Mouse (Mus musculus) ES-E14 (cell line): ENCODE data around the gene Ephb1. TPM values are rescaled to one million over a fixed set of nuclear protein-coding genes. Genes with fewer than 3 reads are reported as not detected.

Experiments used
- DNase-seq: peaks from one replicate; pipeline ENCODE4 v3.0.0-alpha.2; 2013; ENCODE audit warnings: low read depth, low spot score
- H3K27ac ChIP-seq: 2 replicates; pipeline ENCODE4 v1.5.1; 2012; ENCODE audit warnings: low read depth, mild to moderate bottlenecking, low read length, moderate library complexity, mixed read lengths; ENCODE audit not compliant: poor library complexity, insufficient read depth, severe bottlenecking
- H3K36me3 ChIP-seq: 2 replicates; pipeline ENCODE4 v1.6.1; 2012; ENCODE audit warnings: mild to moderate bottlenecking, low read length, moderate library complexity, mixed read lengths; ENCODE audit not compliant: control insufficient read depth, poor library complexity, insufficient read depth, severe bottlenecking
- H3K4me1 ChIP-seq, 2 experiments: fragments of 150-350 bp in 1 of 2; sonication (generic) in 1 of 2; 2 replicates each; pipeline ENCODE4 v1.6.1; 2012; ENCODE audit warnings: low read length in 2 of 2, mild to moderate bottlenecking in 1 of 2, mixed read lengths in 1 of 2; ENCODE audit not compliant: control insufficient read depth in 2 of 2, insufficient read depth in 2 of 2, poor library complexity in 1 of 2
- H3K4me3 ChIP-seq, 2 experiments: fragments of 150-350 bp in 1 of 2; sonication (generic) in 1 of 2; 2 replicates each; pipeline ENCODE4 v1.5.1; 2012; ENCODE audit warnings: low read length in 2 of 2, low read depth in 1 of 2, mild to moderate bottlenecking in 1 of 2, mixed read lengths in 1 of 2; ENCODE audit not compliant: insufficient read depth in 1 of 2, poor library complexity in 1 of 2, severe bottlenecking in 1 of 2
- H3K9ac ChIP-seq: 2 replicates; pipeline ENCODE4 v1.6.1; 2012; ENCODE audit warnings: low read depth, mild to moderate bottlenecking, low read length, mixed read lengths; ENCODE audit not compliant: poor library complexity, insufficient read depth, severe bottlenecking
- H3K9me3 ChIP-seq: fragments of 150-350 bp; sonication (generic); 2 replicates; pipeline ENCODE4 v1.6.1; 2012; ENCODE audit warnings: low read depth, mild to moderate bottlenecking, low read length; ENCODE audit not compliant: control insufficient read depth, insufficient read depth
- CHD2 ChIP-seq: IDR thresholded peaks from 2 replicates; pipeline ENCODE4 v1.6.1; 2014; ENCODE audit warnings: mild to moderate bottlenecking, low read depth, low read length, inconsistent platforms
- HCFC1 ChIP-seq: IDR thresholded peaks from 2 replicates; pipeline ENCODE4 v1.6.1; 2012; ENCODE audit warnings: low read length, inconsistent platforms, borderline replicate concordance; ENCODE audit not compliant: insufficient read depth
- MAFK ChIP-seq: IDR thresholded peaks from 2 replicates; pipeline ENCODE4 v1.6.1; 2014; ENCODE audit warnings: mild to moderate bottlenecking, low read depth, low read length, inconsistent platforms; ENCODE audit not compliant: insufficient read depth
- ZC3H11A ChIP-seq: IDR thresholded peaks from 2 replicates; pipeline ENCODE4 v1.6.1; 2012; ENCODE audit warnings: low read depth, mild to moderate bottlenecking, inconsistent platforms, low read length, borderline replicate concordance
- ZNF384 ChIP-seq: IDR thresholded peaks from 2 replicates; pipeline ENCODE4 v1.6.1; 2012; ENCODE audit warnings: low read depth, low read length, inconsistent platforms
- in situ Hi-C, 2 experiments: fragments of 600-800 bp; cut with MboI; formaldehyde crosslinking; loops; one replicate each; pipeline ENCODE4 v1.15.1; 2025; ENCODE audit warnings: low sequenced_read_pairs in 2 of 2, inconsistent platforms in 1 of 2; ENCODE audit not compliant: unreplicated experiment in 2 of 2
- total RNA-seq: library from RNA; depleted of rRNA; stranded (reverse); fragments of 300-350 nt; gene quantifications from 2 replicates; pipeline ENCODE4 v1.2.3, GENCODE M21; 2012

The Ephb1 gene
- total RNA-seq, 1 experiment: 0.27 TPM

DNA sequence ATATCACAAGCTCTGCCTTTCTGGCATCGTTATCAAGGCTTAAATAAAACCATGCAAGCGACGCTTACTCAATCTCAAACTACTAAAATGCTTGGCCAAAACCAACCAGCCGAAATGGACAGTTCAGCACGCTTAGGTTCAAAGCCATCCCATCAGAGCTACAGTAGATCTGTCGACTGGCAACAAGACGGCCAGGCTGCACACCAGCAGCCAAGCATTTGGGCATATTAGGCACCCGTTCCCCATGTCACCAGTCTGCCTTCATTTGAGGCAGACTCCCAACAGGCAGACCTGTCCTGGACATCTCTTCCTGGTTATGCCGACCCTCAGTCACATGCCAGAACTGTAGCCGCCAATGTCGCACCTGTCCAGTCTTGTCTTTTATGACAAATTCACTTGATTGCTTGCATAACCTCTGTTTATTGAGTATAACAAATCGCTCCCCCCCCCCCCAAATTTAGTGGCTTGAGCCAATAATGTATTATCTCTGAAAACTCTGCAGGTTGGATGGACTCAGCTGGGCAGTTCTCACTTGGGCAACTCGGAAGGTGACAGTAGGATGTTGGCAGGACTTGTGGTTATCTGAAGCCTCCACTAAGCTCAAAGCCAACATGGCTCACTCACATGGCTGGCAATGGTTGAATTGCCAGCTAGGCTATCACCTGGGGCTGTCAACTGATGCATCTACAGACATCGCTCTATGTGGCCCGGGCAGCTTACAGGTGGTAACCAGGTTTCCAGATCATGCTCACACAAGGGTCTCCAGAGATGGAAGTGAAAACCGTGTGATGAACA, 24.0 kb downstream of the Ephb1 start:
- Histone ChIP-seq H3K9me3 (no peaks in the 10 kb centered on the region), H3K27ac (no peak overlapping the region), H3K4me3 (no peak overlapping the region), H3K4me1 (no peaks in the 10 kb centered on the region), H3K9ac (no peak overlapping the region), H3K36me3 (no peaks in the 10 kb centered on the region)
- DNase-seq: no peak
- in situ Hi-C loops: no loop called here
- TF ChIP-seq CHD2 (no peak), HCFC1 (no peak)

DNA sequence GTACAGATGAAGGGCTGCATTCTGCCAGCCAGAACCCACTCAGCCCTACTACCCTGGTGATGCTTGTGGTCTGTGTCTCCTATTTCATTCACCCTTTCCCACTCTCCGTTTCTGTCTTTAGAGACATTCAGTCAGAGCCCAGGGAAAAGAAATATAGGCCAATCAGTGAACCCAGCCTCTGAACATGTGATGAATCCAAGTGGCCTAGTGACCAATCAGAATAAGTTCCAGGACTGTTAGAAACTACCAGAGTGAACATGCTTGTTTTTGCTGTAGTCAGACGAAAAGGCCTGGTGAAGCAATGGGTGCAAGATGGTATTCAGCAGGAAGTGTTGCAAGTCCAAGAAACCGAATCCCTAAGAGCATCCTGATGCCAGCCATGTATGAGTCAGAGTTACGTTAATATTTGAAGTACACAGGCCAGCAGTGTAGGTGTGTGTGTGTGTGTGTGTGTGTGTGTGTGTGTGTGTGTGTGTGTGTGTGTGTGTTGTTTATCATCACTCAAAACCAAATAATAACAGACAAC, 26.8 kb downstream of the Ephb1 start:
- DNase-seq: no peak
- in situ Hi-C loops: no loop called here
- no peaks in the 10 kb centered on the region for H3K36me3 ChIP-seq
- H3K4me1 ChIP-seq: no peaks in the 10 kb centered on the region
- TF ChIP-seq ZC3H11A (no peak), ZNF384 (no peak), HCFC1 (no peak), MAFK (no peak), CHD2 (no peak)
- no peaks in the 10 kb centered on the region for H3K9me3 ChIP-seq
- no peak overlapping the region for H3K4me3 ChIP-seq
- no peak overlapping the region for H3K27ac ChIP-seq
- no peak overlapping the region for H3K9ac ChIP-seq

- no peaks in the 10 kb centered on the region for H3K36me3 ChIP-seq
- no peaks in the 10 kb centered on the region for H3K4me1 ChIP-seq
- in situ Hi-C loops: no loop called here
- no peak for DNase-seq
- H3K27ac ChIP-seq: no peak overlapping the region
- H3K9me3 ChIP-seq: no peaks in the 10 kb centered on the region
- TF ChIP-seq CHD2: no peak
- no peak for TF ChIP-seq HCFC1
- no peak for TF ChIP-seq MAFK
- TF ChIP-seq ZC3H11A: no peak
- no peak for TF ChIP-seq ZNF384
- no peak overlapping the region for H3K9ac ChIP-seq
- H3K4me3 ChIP-seq: no peak overlapping the region
These were observed 39.1 kb downstream of the Ephb1 start for GRCm38 (mm10) chr9:102315436-102315835.

DNA sequence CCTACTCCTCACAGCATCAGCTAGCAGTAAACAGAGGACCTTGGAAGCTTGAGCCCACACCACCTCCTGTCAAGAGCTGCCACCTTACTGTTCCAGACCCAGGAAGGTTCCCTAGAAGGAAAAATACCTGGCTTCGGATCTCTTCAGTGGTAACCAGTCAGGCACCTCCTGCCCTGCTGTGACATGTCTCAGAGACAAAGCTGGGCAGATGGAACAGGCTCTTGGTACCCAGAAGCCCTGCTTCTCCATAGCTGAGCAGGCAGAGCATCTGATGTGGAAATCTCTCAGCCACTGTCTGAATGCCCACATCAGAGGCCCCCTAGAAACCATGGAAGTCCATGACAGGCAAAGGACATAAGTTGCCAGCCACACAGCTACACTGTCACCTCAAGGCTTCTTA, 39.7 kb downstream of the Ephb1 start:
- in situ Hi-C loops: no loop called here
- no peaks in the 10 kb centered on the region for H3K4me1 ChIP-seq
- H3K9me3 ChIP-seq: no peaks in the 10 kb centered on the region
- H3K36me3 ChIP-seq: no peaks in the 10 kb centered on the region
- no peak overlapping the region for H3K4me3 ChIP-seq
- H3K9ac ChIP-seq: no peak overlapping the region
- TF ChIP-seq ZC3H11A: no peak
- no peak for TF ChIP-seq HCFC1
- TF ChIP-seq ZNF384: no peak
- no peak for TF ChIP-seq CHD2
- no peak for TF ChIP-seq MAFK
- H3K27ac ChIP-seq: no peak overlapping the region
- DNase-seq: no peak

- Histone ChIP-seq H3K9ac (no peak overlapping the region), H3K36me3 (no peaks in the 10 kb centered on the region), H3K4me1 (no peaks in the 10 kb centered on the region), H3K27ac (no peak overlapping the region), H3K4me3 (no peak overlapping the region), H3K9me3 (no peaks in the 10 kb centered on the region)
- TF ChIP-seq CHD2: no peak
- TF ChIP-seq ZNF384: no peak
- no peak for TF ChIP-seq ZC3H11A
- no peak for TF ChIP-seq HCFC1
- TF ChIP-seq MAFK: no peak
- in situ Hi-C loops: no loop called here
- DNase-seq: no peak
These were observed 44.1 kb downstream of the Ephb1 start for GRCm38 (mm10) chr9:102310431-102310830.
